Mouse (Mus musculus) erythroblast, embryonic 14.5 days (primary cell): ENCODE results near the gene Akap9. TPM values are rescaled to one million over a fixed set of nuclear protein-coding genes. Genes with fewer than 3 reads are reported as not detected.

Experiments
- H3K27me3 ChIP-seq: 2 replicates; pipeline ENCODE4 v1.6.1; 2012; ENCODE audit warnings: inconsistent platforms; ENCODE audit not compliant: control insufficient read depth
- H3K36me3 ChIP-seq: 2 replicates; pipeline ENCODE4 v1.6.1; 2012; ENCODE audit warnings: mild to moderate bottlenecking, inconsistent platforms; ENCODE audit not compliant: control insufficient read depth
- H3K4me1 ChIP-seq: 2 replicates; pipeline ENCODE4 v1.6.1; 2012; ENCODE audit warnings: inconsistent platforms; ENCODE audit not compliant: control insufficient read depth
- H3K4me3 ChIP-seq: replicated peaks from 2 replicates; pipeline ENCODE3; 2012; ENCODE audit warnings: moderate library complexity, mild to moderate bottlenecking, inconsistent platforms
- H3K9me3 ChIP-seq: 2 replicates; pipeline ENCODE4 v1.6.1; 2012; ENCODE audit warnings: low read length, inconsistent platforms, mixed read lengths; ENCODE audit not compliant: control insufficient read depth
- GATA1 ChIP-seq: IDR thresholded peaks from 2 replicates; pipeline ENCODE4 v1.6.1; 2012; ENCODE audit warnings: low read length, inconsistent platforms, mixed read lengths
- TAL1 ChIP-seq: IDR thresholded peaks from 3 replicates; pipeline ENCODE4 v1.6.1; 2012; ENCODE audit warnings: low read length, inconsistent platforms, mixed read lengths
- polyA plus RNA-seq: library from polyadenylated mRNA; stranded (reverse); fragments of >175 nt; gene quantifications from 2 replicates; pipeline ENCODE4 v1.2.3, GENCODE M21; 2012

The Akap9 gene
- polyA plus RNA-seq, 1 experiment = 0.87 TPM

DNA sequence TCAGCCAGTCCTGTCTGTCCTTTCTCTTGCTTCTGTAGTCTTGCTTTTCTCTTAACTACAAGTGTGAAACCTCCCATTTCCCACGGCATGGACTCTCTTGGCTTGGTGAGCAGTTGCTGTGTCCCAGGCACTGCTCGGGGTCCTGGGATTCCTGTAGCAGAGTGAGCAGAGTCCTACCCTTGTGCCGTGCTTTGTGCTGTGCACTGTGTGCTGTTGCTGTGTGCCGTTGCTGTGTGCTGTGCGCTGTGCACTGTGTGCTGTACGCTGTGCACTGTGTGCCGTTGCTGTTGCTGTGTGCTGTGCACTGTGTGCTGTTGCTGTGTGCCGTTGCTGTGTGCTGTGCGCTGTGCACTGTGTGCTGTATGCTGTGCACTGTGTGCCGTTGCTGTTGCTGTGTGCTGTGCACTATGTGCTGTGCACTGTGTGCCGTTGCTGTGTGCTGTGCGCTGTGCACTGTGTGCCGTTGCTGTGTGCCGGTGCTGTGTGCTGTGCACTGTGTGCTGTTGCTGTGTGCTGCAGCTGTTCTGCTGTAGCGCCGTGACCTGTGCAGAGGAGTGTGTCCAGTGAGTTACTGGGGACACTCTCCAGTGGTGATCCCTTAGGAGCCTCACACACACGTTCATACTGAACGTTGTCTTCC, 138.7 kb downstream of the Akap9 start:
- H3K36me3 ChIP-seq = peaks cover 49% of the 10 kb centered on the region

GRCm38 (mm10) chr5:4067203-4067602, 139.3 kb downstream of the Akap9 start:
- H3K9me3 ChIP-seq = no peaks in the 10 kb centered on the region
- H3K36me3 ChIP-seq = peaks cover 46% of the 10 kb centered on the region
- H3K27me3 ChIP-seq = no peaks in the 10 kb centered on the region
- H3K4me1 ChIP-seq = no peaks in the 10 kb centered on the region
- no peak for TF ChIP-seq GATA1
- TF ChIP-seq TAL1 = no peak
- H3K4me3 ChIP-seq = no peak overlapping the region

More for the DNA sequence above, 138.7 kb downstream of the Akap9 start:
- H3K9me3 ChIP-seq = no peaks in the 10 kb centered on the region
- no peaks in the 10 kb centered on the region for H3K4me1 ChIP-seq
- no peak overlapping the region for H3K4me3 ChIP-seq
- H3K27me3 ChIP-seq = no peaks in the 10 kb centered on the region
- TF ChIP-seq GATA1 = no peak
- TF ChIP-seq TAL1 = no peak

DNA sequence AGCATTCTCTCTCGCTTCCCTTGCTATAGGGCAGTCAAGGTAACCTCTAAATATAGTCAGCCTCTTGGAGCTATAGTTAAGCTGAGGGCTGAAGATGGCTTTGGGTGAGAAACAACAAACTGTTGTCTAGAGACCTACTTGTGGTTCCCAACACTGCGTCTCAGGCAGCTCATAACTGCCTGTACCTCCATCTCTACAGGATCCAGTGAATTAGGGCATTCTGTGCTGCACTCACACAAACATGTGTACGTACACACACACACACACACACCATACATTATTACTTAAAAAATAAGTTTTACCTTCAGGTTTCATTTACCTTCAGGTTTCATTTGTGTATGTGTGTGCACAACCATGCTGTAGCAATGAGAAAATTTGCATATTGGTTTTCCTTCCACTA, 151.2 kb downstream of the Akap9 start:
- no peaks in the 10 kb centered on the region for H3K9me3 ChIP-seq
- H3K4me1 ChIP-seq = no peaks in the 10 kb centered on the region
- no peak for TF ChIP-seq TAL1
- no peak for TF ChIP-seq GATA1
- no peaks in the 10 kb centered on the region for H3K27me3 ChIP-seq
- no peak overlapping the region for H3K4me3 ChIP-seq
- H3K36me3 ChIP-seq = peaks cover 40% of the 10 kb centered on the region

- H3K27me3 ChIP-seq = no peaks in the 10 kb centered on the region
- no peaks in the 10 kb centered on the region for H3K4me1 ChIP-seq
- TF ChIP-seq GATA1 = no peak
- no peak for TF ChIP-seq TAL1
- peaks cover 46% of the 10 kb centered on the region for H3K36me3 ChIP-seq
- no peaks in the 10 kb centered on the region for H3K9me3 ChIP-seq
- H3K4me3 ChIP-seq = no peak overlapping the region
These were observed 153.0 kb downstream of the Akap9 start for GRCm38 (mm10) chr5:4080861-4081260.

- H3K9me3 ChIP-seq = no peaks in the 10 kb centered on the region
- no peaks in the 10 kb centered on the region for H3K4me1 ChIP-seq
- TF ChIP-seq GATA1 (no peak), TAL1 (no peak)
- peaks cover 50% of the 10 kb centered on the region for H3K36me3 ChIP-seq
- no peak overlapping the region for H3K4me3 ChIP-seq
- H3K27me3 ChIP-seq = no peaks in the 10 kb centered on the region
These were observed 153.7 kb downstream of the Akap9 start for GRCm38 (mm10) chr5:4081513-4081912.

GRCm38 (mm10) chr5:4084948-4085347, 157.1 kb downstream of the Akap9 start:
- no peaks in the 10 kb centered on the region for H3K27me3 ChIP-seq
- TF ChIP-seq GATA1 (no peak), TAL1 (no peak)
- H3K36me3 ChIP-seq = peaks cover 48% of the 10 kb centered on the region
- no peak overlapping the region for H3K4me3 ChIP-seq
- H3K9me3 ChIP-seq = no peaks in the 10 kb centered on the region
- no peaks in the 10 kb centered on the region for H3K4me1 ChIP-seq

- Histone ChIP-seq H3K4me3 (no peak overlapping the region), H3K4me1 (no peaks in the 10 kb centered on the region), H3K9me3 (no peaks in the 10 kb centered on the region), H3K27me3 (no peaks in the 10 kb centered on the region), H3K36me3 (peaks cover 50% of the 10 kb centered on the region)
- TF ChIP-seq GATA1 (no peak), TAL1 (no peak)
These were observed 158.5 kb downstream of the Akap9 start for GRCm38 (mm10) chr5:4086309-4086708.

- TF ChIP-seq TAL1 (no peak), GATA1 (no peak)
- Histone ChIP-seq H3K36me3 (peaks cover 45% of the 10 kb centered on the region), H3K4me1 (no peaks in the 10 kb centered on the region), H3K4me3 (no peak overlapping the region), H3K27me3 (no peaks in the 10 kb centered on the region), H3K9me3 (no peaks in the 10 kb centered on the region)
These were observed 160.3 kb downstream of the Akap9 start for GRCm38 (mm10) chr5:4088190-4088589.

- H3K36me3 ChIP-seq = peaks cover 39% of the 10 kb centered on the region
- H3K4me1 ChIP-seq = no peaks in the 10 kb centered on the region
- no peaks in the 10 kb centered on the region for H3K9me3 ChIP-seq
- H3K27me3 ChIP-seq = no peaks in the 10 kb centered on the region
- H3K4me3 ChIP-seq = no peak overlapping the region
- TF ChIP-seq TAL1 = no peak
These were observed 166.6 kb downstream of the Akap9 start for GRCm38 (mm10) chr5:4094471-4094870.

DNA sequence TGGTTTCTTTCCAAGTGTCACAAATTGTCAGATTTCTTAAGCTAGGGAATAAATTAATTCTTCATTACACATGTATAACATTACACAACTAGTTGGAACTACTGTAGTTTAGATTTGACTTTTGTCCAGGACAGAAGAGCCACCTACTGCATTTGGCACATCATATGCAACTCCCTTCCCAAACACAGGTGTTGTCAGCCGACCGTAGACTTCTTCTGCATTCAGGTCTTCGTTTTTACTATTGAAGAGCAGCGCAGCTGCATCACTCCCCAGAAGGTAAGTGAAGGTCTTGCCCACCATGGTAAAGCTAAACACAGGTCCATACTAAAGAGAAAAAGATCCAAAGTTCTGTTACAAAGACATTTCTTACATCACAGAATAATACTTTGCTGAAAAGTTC, 173.2 kb downstream of the Akap9 start:
- Histone ChIP-seq H3K9me3 (no peaks in the 10 kb centered on the region), H3K27me3 (no peaks in the 10 kb centered on the region), H3K4me1 (peaks cover 28% of the 10 kb centered on the region), H3K4me3 (no peak overlapping the region), H3K36me3 (peaks cover 28% of the 10 kb centered on the region)
- no peak for TF ChIP-seq GATA1
- no peak for TF ChIP-seq TAL1
